Mouse (Mus musculus): Measurements from ENCODE around the gene Eml2.

Gene Eml2

DNA sequence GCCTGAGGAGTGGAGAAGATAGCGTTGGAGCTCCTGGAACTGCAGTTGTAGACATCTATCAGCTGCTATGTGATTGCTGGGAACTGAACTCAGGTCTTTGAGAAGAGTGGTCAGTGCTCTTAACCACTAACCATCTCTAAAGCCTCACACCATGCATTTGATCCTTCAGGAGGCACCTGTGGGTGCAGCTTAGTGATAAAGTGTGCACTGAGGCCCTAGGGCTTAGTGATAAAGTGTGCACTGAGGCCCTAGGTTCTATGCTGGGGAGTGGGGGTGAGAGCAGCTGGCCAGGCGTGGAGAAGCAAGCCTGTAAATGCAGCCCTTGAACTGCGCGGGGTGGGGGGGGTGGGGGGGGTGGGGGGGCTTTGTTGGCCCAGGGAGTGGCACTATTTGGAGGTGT lies 63.8 kb downstream of the Eml2 start:
- no peaks in the 10 kb centered on the region for H3K27me3 ChIP-seq (ENCODE audit: control insufficient read depth, insufficient read depth, low read length, poor library complexity, severe bottlenecking)
- no peaks in the 10 kb centered on the region for H3K36me3 ChIP-seq (ENCODE audit: control insufficient read depth, insufficient read depth, low read length, poor library complexity, severe bottlenecking)
- DNase-seq (ENCODE audit: low read depth, low spot score), result no peak

DNA sequence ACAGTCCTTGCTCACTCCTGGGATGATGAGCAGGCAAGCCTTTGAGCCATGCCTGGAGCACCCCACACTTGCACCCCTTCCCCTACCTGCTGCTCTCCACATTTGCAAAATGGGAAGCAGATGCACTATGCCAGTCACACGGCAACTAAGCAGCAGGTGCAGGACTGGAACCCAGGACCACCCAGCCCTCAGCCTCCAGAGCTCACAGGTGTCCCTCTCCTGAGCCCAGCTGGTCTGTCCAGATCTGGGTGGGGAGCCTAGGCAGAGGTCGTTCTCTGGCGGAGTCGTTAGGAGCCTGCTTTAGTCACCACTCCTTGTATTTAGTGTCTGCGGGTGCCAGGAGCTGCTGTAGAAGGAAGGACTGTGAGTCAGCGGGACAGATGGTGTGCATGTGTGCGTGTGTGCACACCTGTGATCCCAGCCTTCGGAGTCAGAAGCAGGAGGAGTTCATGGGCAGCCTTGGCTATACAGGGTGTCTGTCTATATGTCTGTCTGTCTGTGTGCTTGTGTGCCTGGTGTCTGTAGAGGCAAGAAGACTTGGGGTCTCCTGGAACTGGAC lies 64.8 kb downstream of the Eml2 start:
- H3K36me3 ChIP-seq (ENCODE audit: control insufficient read depth, insufficient read depth, low read length, poor library complexity, severe bottlenecking), result no peaks in the 10 kb centered on the region
- H3K27me3 ChIP-seq (ENCODE audit: control insufficient read depth, insufficient read depth, low read length, poor library complexity, severe bottlenecking), result no peaks in the 10 kb centered on the region
- no peak for DNase-seq (ENCODE audit: low read depth, low spot score)

DNA sequence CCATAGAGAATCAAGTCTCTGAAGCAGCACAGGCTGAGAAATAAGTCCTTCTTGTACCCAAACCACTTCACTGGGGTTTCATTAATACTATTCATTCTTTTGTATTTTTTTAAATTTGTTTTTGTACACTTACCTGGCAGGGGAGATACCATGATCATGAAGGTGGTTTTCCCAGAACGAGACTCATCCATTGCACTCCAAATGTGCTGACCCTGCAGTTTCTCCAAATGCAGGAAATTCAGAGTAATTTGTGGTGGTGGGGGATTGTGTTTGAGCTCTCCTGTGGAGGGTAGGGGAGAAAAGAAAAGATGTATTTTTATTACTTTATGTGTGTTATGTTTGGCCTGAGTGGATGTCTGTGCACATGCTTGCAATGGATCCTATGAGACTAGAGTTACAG lies 65.8 kb downstream of the Eml2 start:
- no peaks in the 10 kb centered on the region for H3K27me3 ChIP-seq (ENCODE audit: control insufficient read depth, insufficient read depth, low read length, poor library complexity, severe bottlenecking)
- no peak for DNase-seq (ENCODE audit: low read depth, low spot score)
- no peaks in the 10 kb centered on the region for H3K36me3 ChIP-seq (ENCODE audit: control insufficient read depth, insufficient read depth, low read length, poor library complexity, severe bottlenecking)

DNA sequence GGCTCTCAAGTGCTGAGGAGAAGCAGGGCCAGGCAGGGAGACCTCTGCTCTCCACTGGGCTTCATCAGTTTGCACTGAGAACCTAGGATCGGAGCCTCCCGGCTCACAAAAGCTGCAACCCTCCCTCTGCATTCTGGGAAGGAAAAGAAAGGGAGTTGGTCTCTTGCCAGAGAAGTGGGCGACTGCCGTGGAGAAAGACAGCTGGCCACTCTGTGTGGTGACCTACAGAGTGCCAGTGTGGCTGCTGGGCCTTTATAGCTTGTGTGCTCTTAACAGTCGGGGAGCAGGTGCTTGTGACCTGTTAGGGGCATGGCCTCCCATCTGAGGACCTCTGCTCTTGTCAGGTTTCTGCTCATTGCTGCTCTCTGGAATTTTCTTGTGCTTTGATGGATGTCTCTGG lies 67.6 kb downstream of the Eml2 start:
- no peaks in the 10 kb centered on the region for H3K27me3 ChIP-seq (ENCODE audit: control insufficient read depth, insufficient read depth, low read length, poor library complexity, severe bottlenecking)
- DNase-seq (ENCODE audit: low read depth, low spot score), result no peak
- no peaks in the 10 kb centered on the region for H3K36me3 ChIP-seq (ENCODE audit: control insufficient read depth, insufficient read depth, low read length, poor library complexity, severe bottlenecking)

DNA sequence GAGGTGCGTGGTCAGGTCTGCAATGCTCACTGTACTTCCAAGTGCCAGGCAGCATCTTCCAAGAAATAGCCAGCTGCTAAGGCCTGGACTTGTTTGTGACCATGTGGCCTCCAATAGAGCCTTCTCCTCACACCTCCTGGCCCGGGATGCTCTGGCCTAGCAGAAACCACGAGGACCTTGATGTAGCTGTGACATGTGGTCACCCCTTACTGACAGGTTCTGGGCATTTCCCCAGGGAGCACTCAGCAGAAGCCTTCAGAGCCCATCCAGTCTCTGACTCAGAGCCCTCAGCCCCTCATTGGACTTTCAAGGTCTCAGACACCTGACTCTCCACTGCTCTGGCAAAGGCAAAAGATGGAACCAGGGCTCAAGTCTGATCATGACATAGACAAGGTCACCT lies 68.9 kb downstream of the Eml2 start:
- no peaks in the 10 kb centered on the region for H3K36me3 ChIP-seq (ENCODE audit: control insufficient read depth, insufficient read depth, low read length, poor library complexity, severe bottlenecking)
- DNase-seq (ENCODE audit: low read depth, low spot score), result no peak
- no peaks in the 10 kb centered on the region for H3K27me3 ChIP-seq (ENCODE audit: control insufficient read depth, insufficient read depth, low read length, poor library complexity, severe bottlenecking)

DNA sequence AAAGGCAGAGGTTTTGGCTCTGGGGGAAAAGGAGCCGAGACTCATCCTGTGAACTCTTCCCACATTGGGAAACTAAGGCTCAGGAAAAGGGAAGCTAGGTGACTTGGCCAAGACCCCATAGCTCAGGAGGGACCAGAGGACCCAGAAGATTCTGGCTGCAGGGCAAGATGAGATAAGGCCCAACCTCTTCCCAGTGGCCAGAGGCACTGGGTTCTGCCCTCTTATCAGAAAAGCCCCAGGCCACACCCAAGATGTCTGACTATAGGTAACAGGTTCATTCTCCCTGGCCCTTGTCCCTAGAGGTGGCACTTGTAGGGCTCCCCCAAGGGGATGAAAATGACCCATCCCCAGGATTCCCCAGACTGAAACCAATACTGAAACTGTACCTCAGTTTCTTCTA lies 70.6 kb downstream of the Eml2 start:
- H3K36me3 ChIP-seq (ENCODE audit: control insufficient read depth, insufficient read depth, low read length, poor library complexity, severe bottlenecking), result no peaks in the 10 kb centered on the region; the same call in 1 of the 2 replicates
- no peak for DNase-seq (ENCODE audit: low read depth, low spot score)
- no peaks in the 10 kb centered on the region for H3K27me3 ChIP-seq (ENCODE audit: control insufficient read depth, insufficient read depth, low read length, poor library complexity, severe bottlenecking)

DNA sequence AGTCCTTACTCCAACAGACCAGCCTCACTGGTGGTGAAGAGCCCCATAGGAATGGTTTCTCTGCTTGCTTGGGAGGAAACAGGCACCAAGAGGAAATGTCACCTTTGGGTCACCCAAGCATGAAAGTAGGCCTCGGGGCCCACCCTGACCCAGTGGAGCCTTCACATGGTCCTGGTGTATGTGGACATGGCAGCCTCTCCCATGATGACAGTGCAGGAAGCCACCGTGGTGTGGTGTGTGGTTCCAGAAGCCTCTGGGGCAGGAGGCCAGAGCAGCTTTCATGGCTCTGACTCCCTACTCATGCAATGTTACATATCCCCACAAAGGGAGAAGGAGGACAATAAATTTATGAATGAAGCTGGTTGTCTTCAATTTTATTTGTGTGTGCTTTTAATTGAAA lies 71.3 kb downstream of the Eml2 start:
- peak; percentile 31 for DNase-seq (ENCODE audit: low read depth, low spot score)
- Histone ChIP-seq H3K27me3 (ENCODE audit: control insufficient read depth, insufficient read depth, low read length, poor library complexity, severe bottlenecking) (no peaks in the 10 kb centered on the region), H3K36me3 (ENCODE audit: control insufficient read depth, insufficient read depth, low read length, poor library complexity, severe bottlenecking) (no peaks in the 10 kb centered on the region; the same call in 1 of the 2 replicates)

DNA sequence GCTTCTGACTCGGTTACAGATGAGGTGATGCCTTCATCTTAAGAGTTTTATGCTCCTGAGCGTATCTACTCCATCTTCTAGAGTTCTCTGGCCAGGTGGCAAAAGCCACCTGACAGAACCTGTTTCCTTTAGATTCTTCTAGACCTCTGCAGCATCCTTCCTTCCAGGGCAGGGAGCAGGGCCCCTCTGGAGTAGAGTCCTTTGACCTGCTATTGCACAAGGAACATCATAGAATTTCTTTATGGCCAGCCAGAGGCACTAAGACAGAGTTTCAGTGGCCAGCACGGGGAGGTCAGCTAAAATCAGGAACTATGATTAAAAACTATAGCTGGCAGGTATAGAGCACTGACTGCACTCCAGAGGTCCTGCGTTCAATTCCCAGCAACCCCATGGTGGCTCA lies 75.9 kb downstream of the Eml2 start:
- Histone ChIP-seq H3K36me3 (ENCODE audit: control insufficient read depth, insufficient read depth, low read length, poor library complexity, severe bottlenecking) (peaks cover 5% of the 10 kb centered on the region), H3K27me3 (ENCODE audit: control insufficient read depth, insufficient read depth, low read length, poor library complexity, severe bottlenecking) (no peaks in the 10 kb centered on the region)

DNA sequence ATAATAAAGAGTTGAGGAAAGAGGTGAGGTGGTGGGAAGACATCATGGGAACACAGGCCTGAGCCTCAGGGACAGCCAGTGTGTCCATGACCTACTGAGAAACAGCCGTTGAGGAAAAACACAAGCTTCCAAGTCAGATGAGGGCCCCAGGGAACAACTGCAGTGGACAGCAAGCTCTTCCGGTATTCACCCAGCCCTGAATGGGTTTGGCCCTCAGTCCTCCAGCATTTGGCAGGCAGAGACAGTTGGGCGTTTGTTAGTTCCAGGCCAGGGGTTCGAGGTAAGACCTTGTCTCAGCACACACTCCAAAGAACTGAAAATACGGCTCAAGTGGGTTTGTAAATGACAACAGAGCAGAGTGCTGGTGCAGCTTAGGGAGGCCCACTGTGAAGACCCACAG lies 77.2 kb downstream of the Eml2 start:
- Histone ChIP-seq H3K27me3 (ENCODE audit: control insufficient read depth, insufficient read depth, low read length, poor library complexity, severe bottlenecking) (no peaks in the 10 kb centered on the region), H3K36me3 (ENCODE audit: control insufficient read depth, insufficient read depth, low read length, poor library complexity, severe bottlenecking) (peaks cover 13% of the 10 kb centered on the region)
- no peak for DNase-seq (ENCODE audit: low read depth, low spot score)

More for the DNA sequence above, 75.9 kb downstream of the Eml2 start:
- no peak for DNase-seq (ENCODE audit: low read depth, low spot score)

DNA sequence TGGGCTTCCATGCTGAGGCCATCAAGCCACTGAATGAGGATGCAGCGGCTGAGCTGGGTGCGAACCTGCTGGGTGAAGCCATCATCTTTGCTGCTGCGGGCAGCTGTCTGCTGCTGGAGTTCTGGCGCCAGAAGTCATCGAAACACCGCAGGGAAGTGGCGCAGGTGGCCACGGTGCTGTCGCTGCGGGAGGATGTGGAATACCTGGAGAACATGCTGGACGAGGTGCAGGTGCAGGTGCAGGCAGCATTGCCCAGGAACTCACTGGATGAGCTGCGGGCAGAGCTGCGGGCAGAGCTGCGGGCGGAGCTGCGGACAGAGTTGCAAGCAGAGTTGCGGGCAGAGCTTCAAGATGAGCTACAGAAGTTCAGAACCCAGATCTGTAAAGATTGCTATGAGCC lies 79.2 kb downstream of the Eml2 start:
- peaks cover 14% of the 10 kb centered on the region for H3K36me3 ChIP-seq (ENCODE audit: control insufficient read depth, insufficient read depth, low read length, poor library complexity, severe bottlenecking)
- no peaks in the 10 kb centered on the region for H3K27me3 ChIP-seq (ENCODE audit: control insufficient read depth, insufficient read depth, low read length, poor library complexity, severe bottlenecking)
- no peak for DNase-seq (ENCODE audit: low read depth, low spot score)
